Mouse (Mus musculus) limb, embryonic 11.5 days (tissue): ENCODE measurements around the gene Incenp. TPM values are rescaled to one million over a fixed set of nuclear protein-coding genes. Genes with fewer than 3 reads are reported as not detected.

Experiments
- ATAC-seq: fragments of 200-750 bp; cut with Nextera tagmentation; 2 replicates; pipeline ENCODE4 v1.8.0; 2017; ENCODE audit warnings: low read depth; ENCODE audit not compliant: insufficient number of reproducible peaks, low FRiP score, low TSS enrichment
- DNase-seq: peaks from one replicate; pipeline ENCODE4 v3.0.0-alpha.2; 2015; ENCODE audit warnings: low spot score
- H3K27ac ChIP-seq: fragments of 300-500 bp; sonication (generic); replicated peaks from 2 replicates; pipeline ENCODE4 v1.5.1; 2014; ENCODE audit warnings: low read depth, mild to moderate bottlenecking, low read length
- H3K27me3 ChIP-seq: fragments of 300-500 bp; sonication (generic); 2 replicates; pipeline ENCODE4 v1.6.1; 2014; ENCODE audit warnings: mild to moderate bottlenecking, low read length, mixed read lengths; ENCODE audit not compliant: control insufficient read depth, insufficient read depth
- H3K36me3 ChIP-seq: fragments of 300-500 bp; sonication (generic); 2 replicates; pipeline ENCODE4 v1.6.1; 2014; ENCODE audit warnings: mild to moderate bottlenecking, low read length, moderate library complexity, mixed read lengths; ENCODE audit not compliant: control insufficient read depth, insufficient read depth
- H3K4me1 ChIP-seq: fragments of 300-500 bp; sonication (generic); 2 replicates; pipeline ENCODE4 v1.6.1; 2014; ENCODE audit warnings: low read length, mixed read lengths; ENCODE audit not compliant: control insufficient read depth, insufficient read depth
- H3K4me2 ChIP-seq: fragments of 300-500 bp; sonication (generic); 2 replicates; pipeline ENCODE4 v1.6.1; 2014; ENCODE audit warnings: low read depth, mild to moderate bottlenecking, moderate library complexity; ENCODE audit not compliant: severe bottlenecking
- H3K4me3 ChIP-seq: fragments of 300-500 bp; sonication (generic); 2 replicates; pipeline ENCODE4 v1.5.1; 2014; ENCODE audit warnings: low read depth, low read length
- H3K9ac ChIP-seq: fragments of 300-500 bp; sonication (generic); 2 replicates; pipeline ENCODE4 v1.6.1; 2014; ENCODE audit warnings: mild to moderate bottlenecking, low read length
- H3K9me3 ChIP-seq: fragments of 300-500 bp; sonication (generic); 2 replicates; pipeline ENCODE4 v1.6.1; 2016; ENCODE audit warnings: low read length; ENCODE audit not compliant: control insufficient read depth
- WGBS: fragments of 180-500 bp; shearing (Covaris S2); extraction: QIAGEN DNeasy Blood & Tissue Kit; methylation state at CpG from one replicate; pipeline ENCODE4 v1.1.7; 2014; 5-methylcytosine and 5-hydroxymethylcytosine counted together
- polyA plus RNA-seq: library from polyadenylated mRNA; unstranded; fragments of >200 nt; fragmentation: Nextera tagmentation; extraction: Ambion mirVana; gene quantifications from 2 replicates; pipeline ENCODE4 v1.2.1, GENCODE M21; 2014

Gene Incenp
- 116 and 117 TPM in 2 replicates for polyA plus RNA-seq

GRCm38 (mm10) chr19:9899072-9899779, at the start of gene Incenp:
Gene Incenp, minus strand, starts transcription at chr19:9899551.
- Histone ChIP-seq H3K4me2 (peak within 1 kb of the TSS; percentile 83), H3K9me3 (no peaks in the 10 kb centered on the region), H3K36me3 (peaks cover 7% of the 10 kb centered on the region), H3K9ac (peak within 1 kb of the TSS; percentile 81), H3K4me1 (peaks cover 16% of the 10 kb centered on the region), H3K4me3 (peak within 1 kb of the TSS; percentile 96), H3K27ac (peak within 1 kb of the TSS; percentile 52), H3K27me3 (no peaks in the 10 kb centered on the region)
- under 1% methylated on average over 58 of the region's 58 CpGs for WGBS
- DNase-seq (peak; percentile 94), ATAC-seq (peak; percentile 97)

- DNase-seq (no peak), ATAC-seq (no peak)
- Histone ChIP-seq H3K9ac (no peak overlapping the region), H3K36me3 (no peaks in the 10 kb centered on the region), H3K27ac (no peak overlapping the region), H3K4me3 (no peak overlapping the region), H3K4me2 (no peak overlapping the region), H3K27me3 (no peaks in the 10 kb centered on the region), H3K4me1 (0 out of 2 replicates have a peak, but pooled peaks cover 3% of the 10 kb centered on the region), H3K9me3 (no peaks in the 10 kb centered on the region)
- 89% methylated on average over 3 of the region's 3 CpGs for WGBS
Measured at GRCm38 (mm10) chr19:9946986-9947385, 47.6 kb upstream of the Incenp start.

DNA sequence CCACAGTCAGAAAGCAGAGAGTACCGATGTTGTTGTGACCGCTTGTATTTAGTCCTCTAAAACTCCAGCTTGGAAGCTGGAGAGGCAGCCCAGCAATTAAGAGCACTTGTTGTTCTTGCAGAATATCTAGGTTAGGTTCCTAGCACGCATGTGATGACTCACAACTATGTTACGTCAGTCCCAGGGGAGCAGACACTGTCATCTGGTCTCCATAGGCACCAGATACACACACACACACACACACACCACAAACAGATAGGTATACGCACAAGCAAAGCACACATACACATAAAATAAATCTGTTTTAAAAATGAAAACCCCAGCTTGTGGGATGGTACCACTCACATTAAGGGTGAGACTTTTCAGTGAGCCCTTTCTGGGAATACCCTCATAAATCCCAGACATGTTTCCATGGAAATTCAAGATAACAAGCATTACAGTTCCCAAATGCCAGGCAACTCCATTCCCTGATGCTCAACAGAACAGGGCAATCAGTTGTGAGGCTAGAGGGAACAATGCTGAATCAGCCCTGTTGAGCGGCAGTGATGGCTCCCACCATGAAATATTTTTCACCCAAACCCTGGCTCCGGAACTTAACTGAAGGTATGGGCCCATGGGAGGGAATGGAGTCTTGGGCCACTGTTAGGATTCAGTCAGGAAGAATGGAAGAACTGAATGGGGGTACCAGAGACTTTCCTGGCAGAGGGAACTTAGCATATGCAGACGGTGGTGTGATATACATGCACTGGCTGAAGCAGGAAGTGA, 46.6 kb upstream of the Incenp start:
- no peak overlapping the region for H3K9ac ChIP-seq
- no peak overlapping the region for H3K4me3 ChIP-seq
- WGBS, result 91% methylated on average over 8 of the region's 8 CpGs
- no peaks in the 10 kb centered on the region for H3K27me3 ChIP-seq
- no peak for DNase-seq
- H3K4me1 ChIP-seq, result peaks cover 5% of the 10 kb centered on the region; the same call in 1 of the 2 replicates
- H3K9me3 ChIP-seq, result no peaks in the 10 kb centered on the region
- no peak overlapping the region for H3K4me2 ChIP-seq
- ATAC-seq, result no peak
- no peaks in the 10 kb centered on the region for H3K36me3 ChIP-seq
- no peak overlapping the region for H3K27ac ChIP-seq

- H3K4me1 ChIP-seq, result peaks cover 5% of the 10 kb centered on the region; the same call in 1 of the 2 replicates
- 71% methylated on average over 10 of the region's 10 CpGs for WGBS
- no peak for ATAC-seq
Measured at GRCm38 (mm10) chr19:9942539-9943533, 43.5 kb upstream of the Incenp start.

GRCm38 (mm10) chr19:9941809-9942208, 42.5 kb upstream of the Incenp start:
- H3K4me3 ChIP-seq, result no peak overlapping the region
- peaks cover 5% of the 10 kb centered on the region; the same call in 1 of the 2 replicates for H3K4me1 ChIP-seq
- H3K27me3 ChIP-seq, result no peaks in the 10 kb centered on the region
- H3K36me3 ChIP-seq, result no peaks in the 10 kb centered on the region
- H3K9ac ChIP-seq, result 0 out of 2 replicates have a peak overlapping the region, but pooled peaks have one; percentile 12
- H3K27ac ChIP-seq, result no peak overlapping the region
- WGBS, result 35% methylated on average over 1 of the region's 1 CpGs
- no peak overlapping the region for H3K4me2 ChIP-seq
- DNase-seq (no peak), ATAC-seq (no peak)
- no peaks in the 10 kb centered on the region for H3K9me3 ChIP-seq

More at GRCm38 (mm10) chr19:9942539-9943533, 43.5 kb upstream of the Incenp start:
- Histone ChIP-seq H3K27ac (no peak overlapping the region), H3K4me3 (no peak overlapping the region), H3K9me3 (no peaks in the 10 kb centered on the region), H3K9ac (no peak overlapping the region), H3K27me3 (no peaks in the 10 kb centered on the region), H3K36me3 (no peaks in the 10 kb centered on the region), H3K4me2 (no peak overlapping the region)
- DNase-seq, result no peak

DNA sequence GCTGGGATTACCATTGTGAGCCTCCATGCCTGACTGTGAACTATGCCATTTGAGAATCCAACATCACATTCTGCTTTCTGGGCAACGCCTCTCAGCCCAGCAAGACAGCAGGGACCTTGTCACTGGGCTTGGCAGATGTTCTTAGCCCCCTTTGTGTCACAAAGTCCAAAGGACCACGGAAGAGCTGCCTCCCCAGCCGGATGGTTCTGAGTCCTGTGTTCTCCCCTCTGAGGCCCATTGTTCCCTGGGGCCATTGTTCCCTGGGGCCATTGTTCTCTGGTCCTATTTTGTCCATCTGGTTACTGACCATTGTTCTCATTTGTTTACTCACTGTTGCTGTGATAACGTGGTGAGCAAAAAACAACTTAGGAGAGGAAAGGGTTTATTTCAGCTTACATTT, 41.6 kb upstream of the Incenp start:
- Histone ChIP-seq H3K9ac (no peak overlapping the region), H3K4me3 (no peak overlapping the region), H3K27me3 (no peaks in the 10 kb centered on the region), H3K27ac (no peak overlapping the region), H3K4me2 (no peak overlapping the region), H3K4me1 (peaks cover 5% of the 10 kb centered on the region; the same call in 1 of the 2 replicates), H3K36me3 (no peaks in the 10 kb centered on the region), H3K9me3 (no peaks in the 10 kb centered on the region)
- WGBS, result 70% methylated on average over 4 of the region's 4 CpGs
- ATAC-seq, result no peak
- no peak for DNase-seq

GRCm38 (mm10) chr19:9939841-9940240, 40.5 kb upstream of the Incenp start:
- no peak overlapping the region for H3K4me2 ChIP-seq
- DNase-seq (no peak), ATAC-seq (no peak)
- H3K36me3 ChIP-seq, result no peaks in the 10 kb centered on the region
- H3K9ac ChIP-seq, result no peak overlapping the region; the same call in 1 of the 2 replicates
- 56% methylated on average over 7 of the region's 7 CpGs for WGBS
- H3K27me3 ChIP-seq, result no peaks in the 10 kb centered on the region
- no peak overlapping the region for H3K4me3 ChIP-seq
- H3K4me1 ChIP-seq, result peaks cover 5% of the 10 kb centered on the region; the same call in 1 of the 2 replicates
- H3K9me3 ChIP-seq, result no peaks in the 10 kb centered on the region
- no peak overlapping the region for H3K27ac ChIP-seq
